Mouse (Mus musculus) forebrain, embryonic 11.5 days (tissue): Measurements from ENCODE around the gene Ankrd33b. TPM values are rescaled to one million over a fixed set of nuclear protein-coding genes. Genes with fewer than 3 reads are reported as not detected.

ENCODE experiments used
- ATAC-seq: fragments of 200-750 bp; cut with Nextera tagmentation; replicated peaks from 2 replicates; pipeline ENCODE4 v1.8.0; 2017; ENCODE audit warnings: moderate TSS enrichment; ENCODE audit not compliant: low FRiP score
- DNase-seq: peaks from one replicate; pipeline ENCODE4 v3.0.0-alpha.2; 2017; ENCODE audit warnings: low spot score
- H3K27ac ChIP-seq: fragments of 300-500 bp; sonication (generic); 2 replicates; pipeline ENCODE4 v1.5.1; 2014; ENCODE audit warnings: low read depth, low read length
- H3K27me3 ChIP-seq: fragments of 300-500 bp; sonication (generic); 2 replicates; pipeline ENCODE4 v1.6.1; 2014; ENCODE audit warnings: mild to moderate bottlenecking, low read length, mixed read lengths; ENCODE audit not compliant: control insufficient read depth, insufficient read depth
- H3K36me3 ChIP-seq: fragments of 300-500 bp; sonication (generic); 2 replicates; pipeline ENCODE4 v1.6.1; 2014; ENCODE audit warnings: mild to moderate bottlenecking, low read length, moderate library complexity, mixed read lengths; ENCODE audit not compliant: control insufficient read depth, insufficient read depth
- H3K4me1 ChIP-seq: fragments of 300-500 bp; sonication (generic); replicated peaks from 2 replicates; pipeline ENCODE4 v1.6.1; 2014; ENCODE audit warnings: low read length, mixed read lengths; ENCODE audit not compliant: control insufficient read depth, insufficient read depth
- H3K4me2 ChIP-seq: fragments of 300-500 bp; sonication (generic); 2 replicates; pipeline ENCODE4 v1.6.1; 2014; ENCODE audit warnings: low read depth, mild to moderate bottlenecking, low read length, moderate library complexity, mixed read lengths; ENCODE audit not compliant: severe bottlenecking
- H3K4me3 ChIP-seq: fragments of 300-500 bp; sonication (generic); 2 replicates; pipeline ENCODE4 v1.5.1; 2014; ENCODE audit warnings: low read depth, low read length
- H3K9ac ChIP-seq: fragments of 300-500 bp; sonication (generic); 2 replicates; pipeline ENCODE4 v1.6.1; 2014; ENCODE audit warnings: low read length
- H3K9me3 ChIP-seq: fragments of 300-500 bp; sonication (generic); 2 replicates; pipeline ENCODE4 v1.6.1; 2016; ENCODE audit warnings: low read length, mixed read lengths; ENCODE audit not compliant: control insufficient read depth
- WGBS: fragments of 180-500 bp; shearing (Covaris S2); extraction: QIAGEN DNeasy Blood & Tissue Kit; methylation state at CpG from one replicate; pipeline ENCODE4 v1.1.7; 2014; 5-methylcytosine and 5-hydroxymethylcytosine counted together
- polyA plus RNA-seq: library from polyadenylated mRNA; unstranded; fragments of >200 nt; fragmentation: Nextera tagmentation; extraction: Ambion mirVana; gene quantifications from 2 replicates; pipeline ENCODE4 v1.2.1, GENCODE M21; 2014

Gene Ankrd33b
- polyA plus RNA-seq, 1 experiment from 2014 or later, result 0.56 TPM

GRCm38 (mm10) chr15:31338656-31339291 is 28.8 kb downstream of the Ankrd33b start:
- no peak overlapping the region for H3K27ac ChIP-seq
- no peaks in the 10 kb centered on the region for H3K9me3 ChIP-seq
- no peak overlapping the region for H3K9ac ChIP-seq
- no peaks in the 10 kb centered on the region for H3K27me3 ChIP-seq
- WGBS, result 78% methylated on average over 10 of the region's 10 CpGs
- H3K4me3 ChIP-seq, result no peak overlapping the region
- peaks cover 4% of the 10 kb centered on the region; the same call in 1 of the 2 replicates for H3K4me1 ChIP-seq
- DNase-seq (no peak), ATAC-seq (no peak)
- no peaks in the 10 kb centered on the region for H3K36me3 ChIP-seq
- no peak overlapping the region for H3K4me2 ChIP-seq

DNA sequence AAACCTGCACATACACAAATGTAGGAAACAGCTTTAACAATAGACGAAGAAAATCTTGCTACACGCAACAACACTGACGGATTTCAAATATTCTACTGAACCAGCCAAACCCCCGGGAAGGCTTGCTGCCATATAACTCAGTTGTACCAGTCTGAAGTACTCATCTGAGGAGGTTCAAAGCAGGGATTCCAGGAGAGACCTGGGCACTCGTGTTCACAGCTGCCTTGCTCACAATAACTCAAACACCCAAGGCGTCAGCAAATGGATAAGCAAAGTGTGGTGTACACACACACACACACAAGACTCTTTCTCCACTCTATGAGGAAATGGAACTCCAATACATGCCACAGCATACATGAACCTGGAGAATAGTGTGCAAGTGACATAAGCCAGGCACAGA is 29.5 kb downstream of the Ankrd33b start:
- H3K27ac ChIP-seq, result no peak overlapping the region
- H3K9me3 ChIP-seq, result no peaks in the 10 kb centered on the region
- ATAC-seq (no peak), DNase-seq (no peak)
- H3K4me2 ChIP-seq, result no peak overlapping the region
- H3K4me1 ChIP-seq, result peaks cover 4% of the 10 kb centered on the region; the same call in 1 of the 2 replicates
- no peaks in the 10 kb centered on the region for H3K27me3 ChIP-seq
- no peaks in the 10 kb centered on the region for H3K36me3 ChIP-seq
- no peak overlapping the region for H3K9ac ChIP-seq
- 83% methylated on average over 6 of the region's 6 CpGs for WGBS
- no peak overlapping the region for H3K4me3 ChIP-seq

DNA sequence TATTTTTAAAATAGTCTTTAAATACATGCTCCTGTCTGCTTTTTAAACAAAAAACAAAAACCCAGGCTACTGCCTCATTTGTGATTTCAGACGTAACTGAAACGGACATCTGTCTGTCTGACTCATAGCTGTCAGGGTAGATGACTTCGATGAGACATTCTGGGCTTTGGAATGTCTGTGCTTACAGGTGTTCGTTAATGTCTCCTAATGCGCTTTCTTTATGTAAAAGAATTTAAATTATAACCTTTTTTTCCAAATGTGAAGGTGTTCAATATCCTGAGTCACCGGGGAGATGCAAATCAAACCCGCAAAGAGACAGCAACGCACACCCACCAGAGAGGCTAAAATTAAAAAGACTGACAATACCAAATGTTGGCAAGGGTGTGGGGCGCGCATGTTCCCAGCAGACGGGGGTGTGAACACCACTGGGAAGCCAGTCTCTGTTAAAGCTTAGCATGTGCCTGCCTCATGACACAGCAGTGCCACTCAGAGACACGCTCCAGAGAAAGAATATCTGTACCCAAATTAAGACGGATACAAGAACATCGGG is 30.3 kb downstream of the Ankrd33b start:
- no peaks in the 10 kb centered on the region; the same call in 1 of the 2 replicates for H3K4me1 ChIP-seq
- no peaks in the 10 kb centered on the region for H3K27me3 ChIP-seq
- no peak overlapping the region for H3K9ac ChIP-seq
- no peak overlapping the region for H3K4me2 ChIP-seq
- no peak overlapping the region for H3K27ac ChIP-seq
- no peak overlapping the region for H3K4me3 ChIP-seq
- DNase-seq, result no peak
- ATAC-seq, result no peak
- no peaks in the 10 kb centered on the region for H3K9me3 ChIP-seq
- WGBS, result 87% methylated on average over 14 of the region's 14 CpGs
- no peaks in the 10 kb centered on the region for H3K36me3 ChIP-seq

DNA sequence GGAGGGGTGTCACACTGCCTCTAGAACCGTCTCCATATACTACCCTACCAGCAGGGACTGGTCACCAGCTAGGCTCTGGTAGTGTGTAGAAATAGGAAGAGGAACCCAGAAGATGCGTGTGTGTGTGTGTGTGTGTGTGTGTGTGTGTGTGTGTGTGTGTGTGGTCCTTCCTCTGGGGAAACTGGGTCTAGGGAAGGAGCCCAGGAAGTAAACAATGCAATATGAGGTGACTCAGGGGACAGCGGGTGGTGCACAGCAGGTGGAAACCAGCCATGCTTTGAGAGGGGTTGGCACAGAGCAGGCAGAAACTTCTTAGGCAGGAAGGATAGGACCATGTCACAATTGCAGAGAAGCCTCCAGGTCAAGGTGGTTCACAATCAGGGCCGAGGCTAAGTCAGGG is 30.8 kb downstream of the Ankrd33b start:
- WGBS, result 73% methylated on average over 4 of the region's 4 CpGs
- no peak for DNase-seq

GRCm38 (mm10) chr15:31334829-31335228 is 32.7 kb downstream of the Ankrd33b start:
- no peak overlapping the region for H3K4me2 ChIP-seq
- H3K36me3 ChIP-seq, result no peaks in the 10 kb centered on the region
- no peak overlapping the region for H3K4me3 ChIP-seq
- H3K27ac ChIP-seq, result no peak overlapping the region
- WGBS, result 88% methylated on average over 5 of the region's 5 CpGs
- no peaks in the 10 kb centered on the region for H3K27me3 ChIP-seq
- no peak overlapping the region for H3K9ac ChIP-seq
- H3K4me1 ChIP-seq, result no peaks in the 10 kb centered on the region; the same call in 1 of the 2 replicates
- ATAC-seq (no peak; the same call in 1 of the 2 replicates), DNase-seq (no peak)
- no peaks in the 10 kb centered on the region for H3K9me3 ChIP-seq

More for the DNA sequence above, 30.8 kb downstream of the Ankrd33b start:
- H3K9ac ChIP-seq, result no peak overlapping the region
- no peaks in the 10 kb centered on the region for H3K27me3 ChIP-seq
- H3K36me3 ChIP-seq, result no peaks in the 10 kb centered on the region
- H3K4me2 ChIP-seq, result no peak overlapping the region
- H3K4me3 ChIP-seq, result no peak overlapping the region
- no peaks in the 10 kb centered on the region; the same call in 1 of the 2 replicates for H3K4me1 ChIP-seq
- no peaks in the 10 kb centered on the region for H3K9me3 ChIP-seq
- ATAC-seq, result no peak
- H3K27ac ChIP-seq, result no peak overlapping the region

GRCm38 (mm10) chr15:31332541-31333163 is 34.9 kb downstream of the Ankrd33b start:
- 88% methylated on average over 7 of the region's 7 CpGs for WGBS
- no peaks in the 10 kb centered on the region for H3K27me3 ChIP-seq
- no peaks in the 10 kb centered on the region for H3K9me3 ChIP-seq
- H3K4me3 ChIP-seq, result no peak overlapping the region
- H3K36me3 ChIP-seq, result no peaks in the 10 kb centered on the region
- H3K4me1 ChIP-seq, result peaks cover 3% of the 10 kb centered on the region; the same call in 1 of the 2 replicates
- no peak overlapping the region for H3K4me2 ChIP-seq
- DNase-seq, result no peak
- no peak for ATAC-seq
- no peak overlapping the region for H3K27ac ChIP-seq
- H3K9ac ChIP-seq, result no peak overlapping the region

DNA sequence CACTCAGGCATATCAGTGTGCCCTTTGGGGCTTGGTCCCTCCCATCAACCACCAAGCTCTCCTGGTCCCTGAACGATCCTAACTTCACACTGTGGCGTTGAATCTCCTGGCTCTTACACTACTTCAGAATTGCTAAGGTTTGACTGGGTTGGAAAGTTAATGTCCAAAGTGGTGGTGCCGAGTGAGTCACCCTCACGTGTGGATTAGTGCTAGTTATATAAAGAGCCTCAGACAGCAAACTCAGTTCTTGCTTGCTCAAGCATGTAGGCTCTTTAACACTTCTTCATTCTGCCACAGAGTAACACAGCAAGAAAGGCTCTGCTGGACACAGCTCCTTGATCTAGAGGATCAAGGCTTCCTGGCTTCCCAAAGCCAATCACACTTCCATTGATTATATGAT is 35.8 kb downstream of the Ankrd33b start:
- no peak overlapping the region for H3K9ac ChIP-seq
- ATAC-seq, result no peak
- no peak for DNase-seq
- no peaks in the 10 kb centered on the region for H3K36me3 ChIP-seq
- no peak overlapping the region for H3K4me2 ChIP-seq
- H3K4me3 ChIP-seq, result no peak overlapping the region
- no peak overlapping the region for H3K27ac ChIP-seq
- WGBS, result 52% methylated on average over 4 of the region's 4 CpGs
- H3K9me3 ChIP-seq, result no peaks in the 10 kb centered on the region
- no peaks in the 10 kb centered on the region for H3K27me3 ChIP-seq
- peaks cover 3% of the 10 kb centered on the region; the same call in 1 of the 2 replicates for H3K4me1 ChIP-seq

DNA sequence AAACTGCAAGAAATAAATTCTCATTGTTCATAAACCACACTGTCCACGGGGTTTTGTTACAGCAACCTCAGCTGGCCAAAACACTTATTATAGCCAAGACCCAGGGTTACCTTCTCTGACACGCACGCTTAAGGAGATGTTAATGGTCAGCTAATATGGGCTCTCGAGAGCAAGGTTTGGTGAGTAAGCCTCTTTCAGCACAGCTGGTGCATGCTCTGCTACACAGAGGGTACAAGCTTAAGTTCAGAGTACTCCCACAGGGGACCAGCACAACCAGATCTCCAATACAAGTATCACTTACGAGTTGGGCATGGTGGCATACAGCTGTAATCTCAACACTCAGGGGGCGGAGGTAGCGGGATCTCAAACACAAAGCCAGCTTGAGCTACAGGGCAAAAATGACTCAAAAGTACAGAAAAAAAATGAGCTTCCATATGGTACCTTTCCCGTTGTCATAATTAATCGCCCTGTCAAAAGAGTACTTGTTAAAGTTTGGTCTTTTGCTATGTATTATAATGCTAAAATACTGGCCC is 39.4 kb downstream of the Ankrd33b start:
- no peaks in the 10 kb centered on the region for H3K27me3 ChIP-seq
- ATAC-seq, result no peak
- H3K4me3 ChIP-seq, result no peak overlapping the region
- H3K9ac ChIP-seq, result no peak overlapping the region
- 85% methylated on average over 9 of the region's 9 CpGs for WGBS
- DNase-seq, result no peak
- H3K27ac ChIP-seq, result no peak overlapping the region
- no peaks in the 10 kb centered on the region for H3K36me3 ChIP-seq
- H3K4me2 ChIP-seq, result no peak overlapping the region
- no peaks in the 10 kb centered on the region for H3K9me3 ChIP-seq
- peaks cover 3% of the 10 kb centered on the region; the same call in 1 of the 2 replicates for H3K4me1 ChIP-seq
